Mouse (Mus musculus): ENCODE measurements at regions not wholly inside any gene's neighbourhood (a gene's known extent, or its start where the extent isn't known, plus 50 kb on each side); places are given as distances from the start of the nearest gene placed in this dataset.

- no peak for DNase-seq (ENCODE audit: low spot score)
Measured at GRCm38 (mm10) chr17:85758581-85759098, 70.6 kb upstream of the Six2 start.

GRCm38 (mm10) chr17:85757647-85758046, 69.6 kb upstream of the Six2 start:
- no peak for DNase-seq (ENCODE audit: low spot score)

- no peak for DNase-seq (ENCODE audit: low spot score)
Measured at GRCm38 (mm10) chr17:85755557-85755956, 67.5 kb upstream of the Six2 start.

GRCm38 (mm10) chr17:85748649-85749081, 60.6 kb upstream of the Six2 start:
- DNase-seq (ENCODE audit: low spot score): no peak

- no peak for DNase-seq (ENCODE audit: low spot score)
Measured at GRCm38 (mm10) chr17:85747976-85748648, 60.0 kb upstream of the Six2 start.
